Mouse (Mus musculus) limb, embryonic 12.5 days (tissue): ENCODE results near the gene Map3k13. TPM values are rescaled to one million over a fixed set of nuclear protein-coding genes. Genes with fewer than 3 reads are reported as not detected.

ENCODE experiments used
- ATAC-seq: fragments of 200-750 bp; cut with Nextera tagmentation; 2 replicates; pipeline ENCODE4 v1.8.0; 2017; ENCODE audit warnings: low read depth, moderate TSS enrichment; ENCODE audit not compliant: insufficient number of reproducible peaks, insufficient read depth, low FRiP score, low TSS enrichment
- H3K27ac ChIP-seq: fragments of 300-500 bp; sonication (generic); 2 replicates; pipeline ENCODE4 v1.5.1; 2016; ENCODE audit warnings: mild to moderate bottlenecking, moderate library complexity
- H3K27me3 ChIP-seq: fragments of 300-500 bp; sonication (generic); 2 replicates; pipeline ENCODE4 v1.6.1; 2016; ENCODE audit warnings: mild to moderate bottlenecking, moderate library complexity
- H3K36me3 ChIP-seq: fragments of 300-500 bp; sonication (generic); 2 replicates; pipeline ENCODE4 v1.6.1; 2016; ENCODE audit warnings: mild to moderate bottlenecking, moderate library complexity
- H3K4me1 ChIP-seq: fragments of 300-500 bp; sonication (generic); replicated peaks from 2 replicates; pipeline ENCODE4 v1.6.1; 2016
- H3K4me2 ChIP-seq: fragments of 300-500 bp; sonication (generic); 2 replicates; pipeline ENCODE4 v1.6.1; 2016; ENCODE audit warnings: mild to moderate bottlenecking, moderate library complexity
- H3K4me3 ChIP-seq: fragments of 300-500 bp; sonication (generic); replicated peaks from 2 replicates; pipeline ENCODE4 v1.5.1; 2016; ENCODE audit warnings: mild to moderate bottlenecking
- H3K9ac ChIP-seq: fragments of 300-500 bp; sonication (generic); replicated peaks from 2 replicates; pipeline ENCODE4 v1.6.1; 2016; ENCODE audit warnings: mild to moderate bottlenecking, moderate library complexity
- H3K9me3 ChIP-seq: fragments of 300-500 bp; sonication (generic); 2 replicates; pipeline ENCODE4 v1.6.1; 2016; ENCODE audit warnings: mild to moderate bottlenecking, moderate library complexity
- WGBS: fragments of 180-500 bp; shearing (Covaris S2); methylation state at CpG from one replicate; pipeline ENCODE4 v1.1.7; 2016; 5-methylcytosine and 5-hydroxymethylcytosine counted together
- polyA plus RNA-seq: library from polyadenylated mRNA; unstranded; fragments of >200 nt; fragmentation: Nextera tagmentation; extraction: Ambion mirVana; gene quantifications from 2 replicates; pipeline ENCODE4 v1.2.1, GENCODE M21; 2016

Map3k13 gene
- polyA plus RNA-seq: 1.1 and 1.2 TPM in 2 replicates

GRCm38 (mm10) chr16:21793875-21794696 lies at the start of gene Map3k13:
Gene Map3k13, plus strand, starts transcription at chr16:21794346.
- Histone ChIP-seq H3K4me2 (peak within 1 kb of the TSS; percentile 80), H3K4me1 (peaks cover 5% of the 10 kb centered on the region), H3K9me3 (0 out of 2 replicates have a peak, but pooled peaks cover under 1% of the 10 kb centered on the region), H3K36me3 (peaks cover under 1% of the 10 kb centered on the region; the same call in 1 of the 2 replicates), H3K27ac (peak within 1 kb of the TSS; percentile 76), H3K9ac (peak within 1 kb of the TSS; percentile 68), H3K4me3 (peak within 1 kb of the TSS; percentile 73), H3K27me3 (no peaks in the 10 kb centered on the region)
- WGBS: 3% methylated on average over 47 of the region's 47 CpGs
- ATAC-seq: peak; percentile 93

DNA sequence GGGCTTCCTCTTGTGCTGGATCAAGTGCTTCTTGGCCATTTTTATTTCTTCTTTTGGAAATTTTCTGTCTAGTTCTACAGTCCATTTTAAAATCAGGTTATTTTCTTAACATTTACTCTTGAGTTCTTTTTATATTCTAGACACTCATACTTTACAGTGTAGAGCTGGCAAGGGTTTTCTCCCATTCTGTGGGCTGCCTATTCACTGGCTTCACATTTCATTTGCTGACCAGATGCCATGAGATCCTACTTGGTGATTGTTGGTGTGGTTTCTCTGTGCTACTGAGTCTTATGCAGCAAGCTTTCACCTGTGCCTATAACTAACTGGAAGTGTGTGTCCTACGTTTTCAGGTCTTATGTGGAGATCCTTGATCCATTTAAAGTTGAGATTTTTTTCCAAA lies 35.7 kb upstream of the Map3k13 start:
- no peaks in the 10 kb centered on the region for H3K27me3 ChIP-seq
- WGBS: 84% methylated on average over 1 of the region's 1 CpGs
- H3K4me1 ChIP-seq: no peaks in the 10 kb centered on the region
- no peaks in the 10 kb centered on the region for H3K36me3 ChIP-seq
- H3K4me2 ChIP-seq: no peak overlapping the region
- no peak overlapping the region for H3K27ac ChIP-seq
- no peaks in the 10 kb centered on the region for H3K9me3 ChIP-seq
- ATAC-seq: no peak
- no peak overlapping the region for H3K4me3 ChIP-seq
- no peak overlapping the region for H3K9ac ChIP-seq

GRCm38 (mm10) chr16:21768255-21768654 lies 25.9 kb upstream of the Map3k13 start:
- no peaks in the 10 kb centered on the region for H3K9me3 ChIP-seq
- no peak overlapping the region for H3K9ac ChIP-seq
- no peak for ATAC-seq
- no peak overlapping the region for H3K4me3 ChIP-seq
- H3K4me2 ChIP-seq: no peak overlapping the region
- H3K36me3 ChIP-seq: 0 out of 2 replicates have a peak, but pooled peaks cover 4% of the 10 kb centered on the region
- no peak overlapping the region for H3K27ac ChIP-seq
- no peaks in the 10 kb centered on the region for H3K27me3 ChIP-seq
- H3K4me1 ChIP-seq: no peaks in the 10 kb centered on the region
- WGBS: 83% methylated on average over 3 of the region's 3 CpGs

GRCm38 (mm10) chr16:21769667-21770066 lies 24.5 kb upstream of the Map3k13 start:
- 72% methylated on average over 5 of the region's 5 CpGs for WGBS
- no peak overlapping the region for H3K4me3 ChIP-seq
- H3K9me3 ChIP-seq: no peaks in the 10 kb centered on the region
- H3K9ac ChIP-seq: no peak overlapping the region
- no peak overlapping the region for H3K4me2 ChIP-seq
- ATAC-seq: no peak
- H3K36me3 ChIP-seq: no peaks in the 10 kb centered on the region
- no peaks in the 10 kb centered on the region for H3K4me1 ChIP-seq
- no peaks in the 10 kb centered on the region for H3K27me3 ChIP-seq
- H3K27ac ChIP-seq: no peak overlapping the region

DNA sequence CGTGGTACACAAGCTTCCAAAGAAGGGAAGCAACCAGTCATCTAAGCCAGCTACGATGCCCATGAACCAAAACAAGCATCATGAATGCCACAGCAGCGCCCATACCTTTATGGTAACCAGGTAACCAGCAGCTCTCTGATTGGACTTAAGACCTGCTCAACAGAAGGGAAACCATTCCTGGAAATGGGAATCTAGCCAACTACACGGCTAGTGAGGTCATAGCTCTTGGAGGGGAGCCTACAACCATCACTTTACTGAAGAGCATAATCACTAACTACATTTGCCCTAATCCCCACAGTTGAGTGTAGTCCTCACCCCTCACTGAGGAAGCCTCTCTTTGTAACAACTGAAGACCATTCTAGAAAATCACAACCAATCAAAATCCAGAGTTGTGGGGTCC lies 19.4 kb upstream of the Map3k13 start:
- 88% methylated on average over 4 of the region's 4 CpGs for WGBS
- no peaks in the 10 kb centered on the region for H3K9me3 ChIP-seq
- H3K27ac ChIP-seq: no peak overlapping the region
- no peaks in the 10 kb centered on the region for H3K4me1 ChIP-seq
- no peak overlapping the region for H3K9ac ChIP-seq
- no peak overlapping the region for H3K4me3 ChIP-seq
- H3K4me2 ChIP-seq: no peak overlapping the region
- ATAC-seq: no peak
- H3K27me3 ChIP-seq: no peaks in the 10 kb centered on the region
- no peaks in the 10 kb centered on the region for H3K36me3 ChIP-seq

GRCm38 (mm10) chr16:21778293-21778866 lies 15.8 kb upstream of the Map3k13 start:
- peak overlapping the region; percentile 19; the same call in 1 of the 2 replicates for H3K4me2 ChIP-seq
- no peaks in the 10 kb centered on the region for H3K27me3 ChIP-seq
- no peaks in the 10 kb centered on the region for H3K4me1 ChIP-seq
- no peaks in the 10 kb centered on the region for H3K36me3 ChIP-seq
- 39% methylated on average over 3 of the region's 3 CpGs for WGBS
- ATAC-seq: no peak
- H3K9me3 ChIP-seq: no peaks in the 10 kb centered on the region
- peak overlapping the region; percentile 19; the same call in 1 of the 2 replicates for H3K4me3 ChIP-seq
- no peak overlapping the region for H3K27ac ChIP-seq
- H3K9ac ChIP-seq: 0 out of 2 replicates have a peak overlapping the region, but pooled peaks have one; percentile 18

- Histone ChIP-seq H3K27me3 (no peaks in the 10 kb centered on the region), H3K9me3 (no peaks in the 10 kb centered on the region), H3K4me1 (no peaks in the 10 kb centered on the region), H3K27ac (no peak overlapping the region), H3K4me2 (no peak overlapping the region), H3K9ac (no peak overlapping the region), H3K4me3 (no peak overlapping the region), H3K36me3 (no peaks in the 10 kb centered on the region)
- no peak for ATAC-seq
- 93% methylated on average over 4 of the region's 4 CpGs for WGBS
Measured at GRCm38 (mm10) chr16:21779149-21779548, 15.0 kb upstream of the Map3k13 start.

- Histone ChIP-seq H3K36me3 (no peaks in the 10 kb centered on the region), H3K9me3 (no peaks in the 10 kb centered on the region), H3K27ac (no peak overlapping the region), H3K4me2 (no peak overlapping the region), H3K4me1 (no peaks in the 10 kb centered on the region), H3K4me3 (no peak overlapping the region), H3K9ac (no peak overlapping the region), H3K27me3 (no peaks in the 10 kb centered on the region)
- no peak for ATAC-seq
- WGBS: 61% methylated on average over 3 of the region's 3 CpGs
Measured at GRCm38 (mm10) chr16:21781277-21781676, 12.9 kb upstream of the Map3k13 start.

GRCm38 (mm10) chr16:21781895-21782294 lies 12.3 kb upstream of the Map3k13 start:
- no peaks in the 10 kb centered on the region for H3K36me3 ChIP-seq
- H3K4me2 ChIP-seq: no peak overlapping the region
- no peak overlapping the region for H3K4me3 ChIP-seq
- no peaks in the 10 kb centered on the region for H3K4me1 ChIP-seq
- no peaks in the 10 kb centered on the region for H3K27me3 ChIP-seq
- ATAC-seq: no peak
- H3K27ac ChIP-seq: no peak overlapping the region
- 78% methylated on average over 3 of the region's 3 CpGs for WGBS
- H3K9me3 ChIP-seq: no peaks in the 10 kb centered on the region
- H3K9ac ChIP-seq: no peak overlapping the region

DNA sequence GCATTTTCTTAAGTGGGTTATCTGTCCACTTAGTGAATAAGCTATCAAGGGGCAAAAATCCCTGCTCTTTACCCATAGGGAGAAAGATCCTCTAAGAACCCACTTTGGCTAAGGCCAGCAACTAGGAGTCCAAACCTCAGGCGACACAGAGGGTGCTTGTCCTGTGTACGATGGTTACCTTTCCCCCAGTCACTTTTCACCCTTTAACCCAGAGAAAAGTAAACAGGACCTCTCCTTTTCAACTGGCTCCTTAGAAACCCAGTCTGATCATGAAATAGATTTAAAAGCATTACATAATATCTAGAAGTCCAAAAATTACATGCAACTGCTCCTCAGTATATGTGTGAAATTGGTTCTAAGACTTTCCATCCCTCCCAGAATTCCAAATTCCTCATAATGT lies 11.3 kb upstream of the Map3k13 start:
- no peak overlapping the region for H3K27ac ChIP-seq

GRCm38 (mm10) chr16:21785000-21785399 lies 9.1 kb upstream of the Map3k13 start:
- WGBS: 82% methylated on average over 4 of the region's 4 CpGs
- Histone ChIP-seq H3K9ac (no peak overlapping the region), H3K4me2 (no peak overlapping the region), H3K27ac (no peak overlapping the region), H3K4me3 (no peak overlapping the region), H3K4me1 (peaks cover 10% of the 10 kb centered on the region), H3K36me3 (no peaks in the 10 kb centered on the region), H3K27me3 (no peaks in the 10 kb centered on the region), H3K9me3 (0 out of 2 replicates have a peak, but pooled peaks cover 4% of the 10 kb centered on the region)
- ATAC-seq: no peak

More for the DNA sequence above, 11.3 kb upstream of the Map3k13 start:
- ATAC-seq: no peak
- Histone ChIP-seq H3K27me3 (no peaks in the 10 kb centered on the region), H3K4me3 (no peak overlapping the region), H3K9me3 (no peaks in the 10 kb centered on the region), H3K4me2 (no peak overlapping the region), H3K4me1 (peaks cover 6% of the 10 kb centered on the region; the same call in 1 of the 2 replicates), H3K9ac (no peak overlapping the region), H3K36me3 (no peaks in the 10 kb centered on the region)
- WGBS: 73% methylated on average over 2 of the region's 2 CpGs
